12 mouse cellular contexts compared by ENCODE assay signal in the genomic region with DNA sequence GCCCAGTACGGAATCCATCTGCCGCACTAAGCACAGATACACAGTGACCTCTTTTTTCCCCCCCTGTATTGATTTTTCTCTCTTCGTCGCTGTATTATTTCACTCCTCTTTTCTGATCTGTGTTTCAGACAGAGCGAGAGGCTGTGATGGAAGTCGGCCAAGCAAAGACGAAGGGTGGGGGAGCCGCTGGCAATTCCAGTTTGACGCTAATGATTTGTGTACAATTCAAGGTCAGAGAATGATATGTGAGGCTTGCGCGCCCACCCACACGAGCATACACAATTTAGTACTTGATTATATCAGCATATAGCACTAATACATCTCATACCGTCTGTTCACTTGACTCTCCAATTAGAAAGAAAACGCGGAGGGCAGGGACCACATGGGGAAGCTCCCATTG.
DNase-seq lines count a peak whose midpoint lies in the region; ATAC-seq lines count a peak whose summit lies in the region.
"Had no signal": no experiment of that assay in that cellular context is flagged by ENCODE, and none has a peak within 500 bp of the region (broad histone marks: within the 10 kb centered on the region; RNA-seq: fewer than 3 reads in every experiment).

No protein-coding gene starts in this region.

- H3K36me3 ChIP-seq in lung, embryonic 15.5 days: no peaks in the 10 kb centered on the region
- no peaks in the 10 kb centered on the region for H3K36me3 ChIP-seq in hindbrain, embryonic 11.5 days (ENCODE audit: control insufficient read depth, insufficient read depth, low read length)
- H3K36me3 ChIP-seq in neural tube, embryonic 15.5 days: no peaks in the 10 kb centered on the region
- H3K36me3 ChIP-seq: heart, embryonic 15.5 days had no signal

- no peak overlapping the region for H3K9ac ChIP-seq in lung, embryonic 15.5 days
- no peak overlapping the region for H3K9ac ChIP-seq in hindbrain, embryonic 11.5 days (ENCODE audit: low read depth, low read length)
- no peak overlapping the region for H3K9ac ChIP-seq in neural tube, embryonic 15.5 days (replicated peaks)
- H3K9ac ChIP-seq: heart, embryonic 15.5 days had no signal

- no peak overlapping the region for H3K27ac ChIP-seq in lung, embryonic 15.5 days
- H3K27ac ChIP-seq in hindbrain, embryonic 11.5 days (ENCODE audit: low read depth, low read length): peak overlapping the region; percentile 60
- peak overlapping the region; percentile 54 for H3K27ac ChIP-seq in neural tube, embryonic 15.5 days (replicated peaks)
- H3K27ac ChIP-seq: heart, embryonic 15.5 days had no signal

- H3K4me1 ChIP-seq in lung, embryonic 15.5 days: peaks cover 7% of the 10 kb centered on the region; the same call in 1 of the 2 replicates
- no peaks in the 10 kb centered on the region for H3K4me1 ChIP-seq in hindbrain, embryonic 11.5 days (replicated peaks; ENCODE audit: control insufficient read depth, insufficient read depth, low read length)
- peaks cover 8% of the 10 kb centered on the region for H3K4me1 ChIP-seq in neural tube, embryonic 15.5 days

- 0 out of 2 replicates have a peak, but pooled peaks have one; percentile 23 for ATAC-seq in lung, embryonic 15.5 days (ENCODE audit: borderline replicate concordance, extremely low read depth, low FRiP score, low TSS enrichment)
- no peak for ATAC-seq in hindbrain, embryonic 11.5 days (ENCODE audit: low FRiP score)
- ATAC-seq in neural tube, embryonic 15.5 days (ENCODE audit: low FRiP score): no peak
- ATAC-seq: activated CD4-positive, CD25-positive, alpha-beta regulatory T cell, adult 4 months had no signal

- H3K4me2 ChIP-seq in lung, embryonic 15.5 days: no peak overlapping the region
- H3K4me2 ChIP-seq in hindbrain, embryonic 11.5 days (replicated peaks; ENCODE audit: low read depth, low read length): no peak overlapping the region
- H3K4me2 ChIP-seq in neural tube, embryonic 15.5 days: 0 out of 2 replicates have a peak overlapping the region, but pooled peaks have one; percentile 11
- H3K4me2 ChIP-seq: heart, embryonic 15.5 days; liver, embryonic 11.5 days had no signal

- H3K4me3 ChIP-seq in lung, embryonic 15.5 days: no peak overlapping the region
- H3K4me3 ChIP-seq in hindbrain, embryonic 11.5 days (ENCODE audit: low read depth, low read length): no peak overlapping the region
- H3K4me3 ChIP-seq in neural tube, embryonic 15.5 days (replicated peaks): no peak overlapping the region
- H3K4me3 ChIP-seq: heart, embryonic 15.5 days had no signal

- WGBS in lung, embryonic 15.5 days: 40% methylated on average over 15 of the region's 15 CpGs
- 77% methylated on average over 15 of the region's 15 CpGs for WGBS in hindbrain, embryonic 11.5 days
- WGBS in neural tube, embryonic 15.5 days: 35% methylated on average over 15 of the region's 15 CpGs

- H3K9me3 ChIP-seq in lung, embryonic 15.5 days: no peaks in the 10 kb centered on the region
- H3K9me3 ChIP-seq in hindbrain, embryonic 11.5 days (ENCODE audit: control insufficient read depth, low read length): no peaks in the 10 kb centered on the region
- no peaks in the 10 kb centered on the region for H3K9me3 ChIP-seq in neural tube, embryonic 15.5 days (replicated peaks)
- H3K9me3 ChIP-seq: heart, embryonic 15.5 days had no signal

- DNase-seq in adrenal gland, postnatal 10 days: peak; percentile 26
- no peak for DNase-seq in adrenal gland, adult 8-10 months
- DNase-seq in lung, adult 18-20 months: no peak
- DNase-seq in hindbrain, embryonic 11.5 days (ENCODE audit: low spot score): no peak
- no peak for DNase-seq in testis, postnatal 14 days (ENCODE audit: low spot score)
- no peak for DNase-seq in left cerebral cortex, postnatal 14 days (ENCODE audit: low spot score in 2 of 2)
- DNase-seq: kidney, adult 9 months had no signal

- no peaks in the 10 kb centered on the region for H3K27me3 ChIP-seq in lung, embryonic 15.5 days
- H3K27me3 ChIP-seq in hindbrain, embryonic 11.5 days (ENCODE audit: control insufficient read depth, insufficient read depth, low read length): no peaks in the 10 kb centered on the region
- no peaks in the 10 kb centered on the region for H3K27me3 ChIP-seq in neural tube, embryonic 15.5 days (replicated peaks)
- H3K27me3 ChIP-seq: heart, embryonic 15.5 days had no signal

- intact Hi-C loops in left cerebral cortex, postnatal 14 days (cut with DNase I): no loop called here
